Mouse (Mus musculus): ENCODE measurements around the gene Hba-a2. TPM values are rescaled to one million over a fixed set of nuclear protein-coding genes. Genes with fewer than 3 reads are reported as not detected.
"Not testable (repeated sequence)": the region's sequence is repeated elsewhere in the genome, so short reads cannot be mapped to it uniquely, and the experiment has no call there.

The Hba-a2 gene
- polyA plus RNA-seq, 1 experiment = 2,638 TPM

- no peak for DNase-seq
- 75% methylated on average over 2 of the region's 2 CpGs for WGBS
- Histone ChIP-seq H3K4me3 (ENCODE audit: control insufficient read depth, insufficient read depth, low read length) (no peak overlapping the region), H3K4me1 (replicated peaks; ENCODE audit: control insufficient read depth, insufficient read depth, low read length) (no peaks in the 10 kb centered on the region), H3K36me3 (ENCODE audit: control insufficient read depth, insufficient read depth, low read length) (no peaks in the 10 kb centered on the region), H3K27ac (ENCODE audit: control insufficient read depth, insufficient read depth, low read length) (no peak overlapping the region), H3K27me3 (ENCODE audit: control insufficient read depth, insufficient read depth, low read length) (no peaks in the 10 kb centered on the region)
- TF ChIP-seq POLR2A (IDR thresholded peaks at IDR 0.05; ENCODE audit: control insufficient read depth, extremely low read depth, insufficient read depth, low read length, poor library complexity) (no peak), CTCF (IDR thresholded peaks at IDR 0.05; ENCODE audit: borderline replicate concordance, control insufficient read depth, extremely low read depth, insufficient read depth, low read length, poor library complexity) (no peak)
These were observed 15.6 kb upstream of the Hba-a2 start for GRCm38 (mm10) chr11:32280646-32281045.

- TF ChIP-seq POLR2A (IDR thresholded peaks at IDR 0.05; ENCODE audit: control insufficient read depth, extremely low read depth, insufficient read depth, low read length, poor library complexity) = no peak
- TF ChIP-seq CTCF (IDR thresholded peaks at IDR 0.05; ENCODE audit: borderline replicate concordance, control insufficient read depth, extremely low read depth, insufficient read depth, low read length, poor library complexity) = no peak
- Histone ChIP-seq H3K4me1 (replicated peaks; ENCODE audit: control insufficient read depth, insufficient read depth, low read length) (no peaks in the 10 kb centered on the region), H3K36me3 (ENCODE audit: control insufficient read depth, insufficient read depth, low read length) (no peaks in the 10 kb centered on the region), H3K4me3 (ENCODE audit: control insufficient read depth, insufficient read depth, low read length) (no peak overlapping the region), H3K27ac (ENCODE audit: control insufficient read depth, insufficient read depth, low read length) (no peak overlapping the region), H3K27me3 (ENCODE audit: control insufficient read depth, insufficient read depth, low read length) (no peaks in the 10 kb centered on the region)
- WGBS = 80% methylated on average over 1 of the region's 1 CpGs
- DNase-seq = no peak
These were observed 14.7 kb upstream of the Hba-a2 start for GRCm38 (mm10) chr11:32281416-32282144.

GRCm38 (mm10) chr11:32283091-32283777 lies 13.1 kb upstream of the Hba-a2 start, which contains the start of gene Hba-a1:
Gene Hba-a1, plus strand, starts transcription at chr11:32283511.
- not testable (repeated sequence) for H3K4me3 ChIP-seq (ENCODE audit: control insufficient read depth, insufficient read depth, low read length); H3K4me1 ChIP-seq (replicated peaks; ENCODE audit: control insufficient read depth, insufficient read depth, low read length); H3K27ac ChIP-seq (ENCODE audit: control insufficient read depth, insufficient read depth, low read length); DNase-seq; H3K27me3 ChIP-seq (ENCODE audit: control insufficient read depth, insufficient read depth, low read length); H3K36me3 ChIP-seq (ENCODE audit: control insufficient read depth, insufficient read depth, low read length)
- 60% methylated on average over 1 of the region's 5 CpGs for WGBS

GRCm38 (mm10) chr11:32284582-32284981 lies 11.7 kb upstream of the Hba-a2 start:
- H3K36me3 ChIP-seq (ENCODE audit: control insufficient read depth, insufficient read depth, low read length); H3K4me1 ChIP-seq (replicated peaks; ENCODE audit: control insufficient read depth, insufficient read depth, low read length); H3K4me3 ChIP-seq (ENCODE audit: control insufficient read depth, insufficient read depth, low read length); H3K27me3 ChIP-seq (ENCODE audit: control insufficient read depth, insufficient read depth, low read length); DNase-seq; H3K27ac ChIP-seq (ENCODE audit: control insufficient read depth, insufficient read depth, low read length): not testable (repeated sequence)
- 47% methylated on average over 2 of the region's 2 CpGs for WGBS

GRCm38 (mm10) chr11:32285031-32285775 lies 11.1 kb upstream of the Hba-a2 start:
- Histone ChIP-seq H3K36me3 (ENCODE audit: control insufficient read depth, insufficient read depth, low read length) (no peaks in the 10 kb centered on the region), H3K27ac (ENCODE audit: control insufficient read depth, insufficient read depth, low read length) (no peak overlapping the region), H3K4me3 (ENCODE audit: control insufficient read depth, insufficient read depth, low read length) (no peak overlapping the region), H3K4me1 (replicated peaks; ENCODE audit: control insufficient read depth, insufficient read depth, low read length) (no peaks in the 10 kb centered on the region), H3K27me3 (ENCODE audit: control insufficient read depth, insufficient read depth, low read length) (no peaks in the 10 kb centered on the region)
- no peak for DNase-seq
- no peak for TF ChIP-seq CTCF (IDR thresholded peaks at IDR 0.05; ENCODE audit: borderline replicate concordance, control insufficient read depth, extremely low read depth, insufficient read depth, low read length, poor library complexity)
- TF ChIP-seq POLR2A (IDR thresholded peaks at IDR 0.05; ENCODE audit: control insufficient read depth, extremely low read depth, insufficient read depth, low read length, poor library complexity) = no peak
- 88% methylated on average over 7 of the region's 7 CpGs for WGBS

GRCm38 (mm10) chr11:32285887-32286286 lies 10.4 kb upstream of the Hba-a2 start:
- H3K36me3 ChIP-seq (ENCODE audit: control insufficient read depth, insufficient read depth, low read length); DNase-seq; H3K4me3 ChIP-seq (ENCODE audit: control insufficient read depth, insufficient read depth, low read length); H3K27ac ChIP-seq (ENCODE audit: control insufficient read depth, insufficient read depth, low read length); H3K27me3 ChIP-seq (ENCODE audit: control insufficient read depth, insufficient read depth, low read length); H3K4me1 ChIP-seq (replicated peaks; ENCODE audit: control insufficient read depth, insufficient read depth, low read length): not testable (repeated sequence)

Measured in thymus, adult 2 months (tissue).